27 mouse cellular contexts compared by ENCODE assay signal in genomic region chr10:90732823-90733222, GRCm38 (mm10).
DNase-seq lines count a peak whose midpoint lies in the region; ATAC-seq and TF ChIP-seq lines count a peak whose summit lies in the region.
"Had no signal": no experiment of that assay in that cellular context is flagged by ENCODE, and none has a peak within 500 bp of the region (broad histone marks: within the 10 kb centered on the region; RNA-seq: fewer than 3 reads in every experiment).

No protein-coding gene starts in this region.

- ATAC-seq in intestine, embryonic 16.5 days: no peak
- ATAC-seq: forebrain, embryonic 15.5 days; hindbrain, postnatal 0 days; inflammation-experienced regulatory T-cells, adult 6 months; intestine, postnatal 0 days had no signal

- dilution Hi-C loops in CH12.LX (cut with MboI; ENCODE audit: extremely low pct_ligation_motif_present, extremely low pct_unique_long_range_greater_than_20kb, low sequenced_read_pairs): no loop called here

- H3K9ac ChIP-seq in CH12.LX (ENCODE audit: insufficient read depth, low read depth): no peak overlapping the region
- H3K9ac ChIP-seq in intestine, embryonic 16.5 days (ENCODE audit: low read depth, low read length): no peak overlapping the region
- H3K9ac ChIP-seq: embryonic facial prominence, embryonic 12.5 days; embryonic facial prominence, embryonic 15.5 days; forebrain, embryonic 12.5 days; forebrain, embryonic 15.5 days; heart, embryonic 12.5 days; heart, embryonic 15.5 days; hindbrain, embryonic 14.5 days had no signal

- H3K4me3 ChIP-seq in CH12.LX (replicated peaks in 1 of 3; ENCODE audit: low read depth in 2 of 3, low read length in 2 of 3, poor library complexity in 1 of 3): no peak overlapping the region
- no peak overlapping the region for H3K4me3 ChIP-seq in intestine, embryonic 16.5 days (ENCODE audit: low read length)
- no peak overlapping the region for H3K4me3 ChIP-seq in hindbrain, embryonic 10.5 days
- H3K4me3 ChIP-seq: embryonic facial prominence, embryonic 12.5 days; embryonic facial prominence, embryonic 15.5 days; forebrain, embryonic 12.5 days; forebrain, embryonic 15.5 days; heart, embryonic 12.5 days; heart, embryonic 15.5 days had no signal

- peaks cover 5% of the 10 kb centered on the region for H3K27me3 ChIP-seq in CH12.LX (replicated peaks)
- 0 out of 2 replicates have a peak, but pooled peaks cover 1% of the 10 kb centered on the region for H3K27me3 ChIP-seq in splenic B cell, adult 2 months (ENCODE audit: control insufficient read depth, insufficient read depth, low read length, poor library complexity, severe bottlenecking)
- 0 out of 2 replicates have a peak, but pooled peaks cover 4% of the 10 kb centered on the region for H3K27me3 ChIP-seq in intestine, embryonic 16.5 days (replicated peaks; ENCODE audit: control insufficient read depth, insufficient read depth, low read length)
- H3K27me3 ChIP-seq in hindbrain, embryonic 10.5 days (ENCODE audit: insufficient read depth, poor library complexity, severe bottlenecking): peaks cover 7% of the 10 kb centered on the region
- H3K27me3 ChIP-seq: embryonic facial prominence, embryonic 12.5 days; forebrain, embryonic 15.5 days had no signal

- TF ChIP-seq RAD21 in CH12.LX (IDR thresholded peaks at IDR 0.05; ENCODE audit: low read depth, low read length): no peak

- peak; percentile 5 to 17 for DNase-seq in spleen, postnatal 36 days (ENCODE audit: low spot score in 2 of 2)
- DNase-seq in spleen, postnatal 14 days (ENCODE audit: low spot score in 2 of 2): no peak
- DNase-seq in A20 (ENCODE audit: low read depth, low spot score) (peak; percentile 26), CH12.LX (ENCODE audit: extremely low read depth) (peak; percentile 96)
- DNase-seq in splenic B cell, adult 2 months (ENCODE audit: low read depth, low spot score): peak; percentile 76
- no peak for DNase-seq in hindbrain, embryonic 10.5 days (ENCODE audit: low spot score)
- DNase-seq in ovary, postnatal 10 days (ENCODE audit: low spot score): no peak
- DNase-seq: adrenal gland, adult 2 months; adrenal gland, postnatal 14 days; cerebellum, adult 11 months; cerebellum, adult 2 months; cerebellum, adult 9-11 months; gastrocnemius, postnatal 25 days; heart, adult 18-20 months; heart, postnatal 10 days; heart, postnatal 36 days had no signal

- peaks cover 6 to 29% of the 10 kb centered on the region in 2 experiments for H3K4me1 ChIP-seq in CH12.LX (ENCODE audit: control insufficient read depth in 1 of 2, insufficient read depth in 2 of 2)
- 0 out of 2 replicates have a peak, but pooled peaks cover 4% of the 10 kb centered on the region for H3K4me1 ChIP-seq in intestine, embryonic 16.5 days (ENCODE audit: control insufficient read depth, insufficient read depth, low read length)
- peaks cover 8% of the 10 kb centered on the region for H3K4me1 ChIP-seq in hindbrain, embryonic 10.5 days (replicated peaks)
- H3K4me1 ChIP-seq: embryonic facial prominence, embryonic 15.5 days had no signal

- H3K36me3 ChIP-seq in CH12.LX (replicated peaks in 1 of 2; ENCODE audit: control insufficient read depth in 1 of 2, insufficient read depth in 1 of 2, low read length in 1 of 2): no peaks in the 10 kb centered on the region
- H3K36me3 ChIP-seq in splenic B cell, adult 2 months (ENCODE audit: control insufficient read depth, insufficient read depth, low read length, poor library complexity, severe bottlenecking): no peaks in the 10 kb centered on the region
- no peaks in the 10 kb centered on the region for H3K36me3 ChIP-seq in intestine, embryonic 16.5 days (ENCODE audit: control insufficient read depth, insufficient read depth, low read length)
- no peaks in the 10 kb centered on the region for H3K36me3 ChIP-seq in hindbrain, embryonic 10.5 days
- H3K36me3 ChIP-seq: embryonic facial prominence, embryonic 12.5 days; embryonic facial prominence, embryonic 15.5 days; forebrain, embryonic 12.5 days; forebrain, embryonic 15.5 days; heart, embryonic 12.5 days; heart, embryonic 15.5 days had no signal

- TF ChIP-seq EP300 in CH12.LX (IDR thresholded peaks at IDR 0.05; ENCODE audit: low read length): peak; percentile 84

- no peak for TF ChIP-seq CTCF in CH12.LX (conservative IDR thresholded peaks at IDR 0.05 in 1 of 2, IDR thresholded peaks at IDR 0.05 in 1 of 2; ENCODE audit: low read depth in 2 of 2, low read length in 2 of 2)

- in situ Hi-C loops in CH12.LX (cut with MboI; ENCODE audit: low pct_ligation_motif_present, low pct_unique_long_range_greater_than_20kb, low sequenced_read_pairs): loop anchor here (5.0 to 25.0 kb wide), 3 partner anchors 72 to 299 kb away; no protein-coding TSS in a partner anchor

- H3K9me3 ChIP-seq in CH12.LX (replicated peaks; ENCODE audit: low read length): no peaks in the 10 kb centered on the region
- no peaks in the 10 kb centered on the region for H3K9me3 ChIP-seq in intestine, embryonic 16.5 days (ENCODE audit: control insufficient read depth, low read length)
- H3K9me3 ChIP-seq in hindbrain, embryonic 10.5 days: no peaks in the 10 kb centered on the region
- H3K9me3 ChIP-seq: embryonic facial prominence, embryonic 12.5 days; embryonic facial prominence, embryonic 15.5 days; forebrain, embryonic 12.5 days; forebrain, embryonic 15.5 days; heart, embryonic 12.5 days; heart, embryonic 15.5 days had no signal

- no peak overlapping the region for H3K27ac ChIP-seq in CH12.LX (ENCODE audit: insufficient read depth, low read depth)
- H3K27ac ChIP-seq in intestine, embryonic 16.5 days (ENCODE audit: low read length): no peak overlapping the region
- H3K27ac ChIP-seq in hindbrain, embryonic 10.5 days: no peak overlapping the region
- H3K27ac ChIP-seq: embryonic facial prominence, embryonic 12.5 days; embryonic facial prominence, embryonic 15.5 days; forebrain, embryonic 12.5 days; forebrain, embryonic 15.5 days; heart, embryonic 15.5 days; hindbrain, embryonic 14.5 days; hindbrain, postnatal 0 days had no signal

- WGBS in intestine, embryonic 16.5 days: 59% methylated on average over 4 of the region's 4 CpGs
- 58% methylated on average over 4 of the region's 4 CpGs for whole genome bisulfite sequencing in hindbrain, embryonic 10.5 days

- 0 out of 2 replicates have a peak overlapping the region, but pooled peaks have one; percentile 5 for H3K4me2 ChIP-seq in CH12.LX (ENCODE audit: insufficient read depth, low read depth, poor library complexity, severe bottlenecking)
- H3K4me2 ChIP-seq in intestine, embryonic 16.5 days (ENCODE audit: low read depth, low read length): no peak overlapping the region
- H3K4me2 ChIP-seq: embryonic facial prominence, embryonic 12.5 days; embryonic facial prominence, embryonic 15.5 days; forebrain, embryonic 12.5 days; forebrain, embryonic 15.5 days; heart, embryonic 12.5 days; heart, embryonic 15.5 days; hindbrain, embryonic 14.5 days had no signal

- H3K79me2 ChIP-seq in CH12.LX (replicated peaks; ENCODE audit: control insufficient read depth, extremely low read depth, insufficient read depth, poor library complexity, severe bottlenecking): no peaks in the 10 kb centered on the region

- no peak for TF ChIP-seq POLR2A in CH12.LX (IDR thresholded peaks at IDR 0.05; ENCODE audit: low read depth, low read length)

TF ChIP-seq in CH12.LX, 34 proteins besides CTCF, POLR2A, EP300 and RAD21 (continues in another document):
- TF ChIP-seq BHLHE40 (IDR thresholded peaks at IDR 0.05; ENCODE audit: low read depth, low read length) (peak; percentile 99), CHD2 (IDR thresholded peaks at IDR 0.05; ENCODE audit: low read length) (peak; percentile 26; the same call in 1 of the 2 replicates), PAX5 (IDR thresholded peaks at IDR 0.05; ENCODE audit: low read length) (no peak), USF2 (conservative IDR thresholded peaks at IDR 0.05; ENCODE audit: low read depth, low read length) (no peak), POLR2AphosphoS2 (IDR thresholded peaks at IDR 0.05; ENCODE audit: low read depth, low read length) (no peak), JUN (IDR thresholded peaks at IDR 0.05; ENCODE audit: insufficient read depth, low read depth, low read length) (peak; percentile 37; the same call in 1 of the 2 replicates), ZNF384 (IDR thresholded peaks at IDR 0.05; ENCODE audit: low read depth, low read length) (peak; percentile 76), IRF4 (IDR thresholded peaks at IDR 0.05; ENCODE audit: low read depth, low read length) (peak; percentile 85), GABPA (IDR thresholded peaks at IDR 0.05; ENCODE audit: insufficient replicate concordance, low read depth, low read length) (no peak), JUND (conservative IDR thresholded peaks at IDR 0.05; ENCODE audit: low read depth, low read length) (peak; percentile 63; the same call in 1 of the 2 replicates), CHD1 (IDR thresholded peaks at IDR 0.05; ENCODE audit: low read depth, low read length) (peak; percentile 80; the same call in 1 of the 2 replicates), MAX (IDR thresholded peaks at IDR 0.05; ENCODE audit: low read length) (0 out of 2 replicates have a peak, but pooled peaks have one; percentile 39), ZC3H11A (IDR thresholded peaks at IDR 0.05; ENCODE audit: low read depth, low read length) (no peak), SIN3A (IDR thresholded peaks at IDR 0.05; ENCODE audit: low read length) (no peak; the same call in 1 of the 2 replicates), MEF2A (IDR thresholded peaks at IDR 0.05; ENCODE audit: borderline replicate concordance, low read depth, low read length) (peak; percentile 86), TBP (conservative IDR thresholded peaks at IDR 0.05; ENCODE audit: low read depth, low read length) (0 out of 2 replicates have a peak, but pooled peaks have one; percentile 29), HCFC1 (IDR thresholded peaks at IDR 0.05; ENCODE audit: low read depth, low read length) (peak; percentile 74), ZKSCAN1 (IDR thresholded peaks at IDR 0.05; ENCODE audit: borderline replicate concordance, low read depth, low read length) (no peak), TCF12 (IDR thresholded peaks at IDR 0.05; ENCODE audit: low read depth, low read length) (peak; percentile 55; the same call in 1 of the 2 replicates), MAFK (IDR thresholded peaks at IDR 0.05; ENCODE audit: insufficient replicate concordance, low read length) (peak; percentile 80), MXI1 (IDR thresholded peaks at IDR 0.05; ENCODE audit: low read depth, low read length) (peak; percentile 35; the same call in 1 of the 2 replicates), NRF1 (IDR thresholded peaks at IDR 0.05; ENCODE audit: low read depth, low read length) (no peak), ZMIZ1 (IDR thresholded peaks at IDR 0.05; ENCODE audit: low read depth, low read length) (no peak), MAZ (IDR thresholded peaks at IDR 0.05; ENCODE audit: low read depth, low read length) (0 out of 2 replicates have a peak, but pooled peaks have one; percentile 35), E2F4 (IDR thresholded peaks at IDR 0.05; ENCODE audit: insufficient replicate concordance, low read depth, low read length) (no peak), UBTF (IDR thresholded peaks at IDR 0.05; ENCODE audit: low read depth, low read length) (no peak), NELFE (IDR thresholded peaks at IDR 0.05; ENCODE audit: low read depth, low read length) (no peak)

Comparison
In these comparisons a context has a peak if more than half of its experiments do, and no peak if none do; other contexts are left out.
1. DNase-seq: peak in spleen, postnatal 36 days (2 of 2), A20 (single experiment), CH12.LX (single experiment) and splenic B cell, adult 2 months (single experiment); none in spleen, postnatal 14 days (0 of 2), hindbrain, embryonic 10.5 days (single experiment) and ovary, postnatal 10 days (single experiment).